Mouse (Mus musculus) liver, embryonic 15.5 days (tissue): Measurements from ENCODE around the gene Wdr93. TPM values are rescaled to one million over a fixed set of nuclear protein-coding genes. Genes with fewer than 3 reads are reported as not detected.
"Not testable (repeated sequence)": the region's sequence is repeated elsewhere in the genome, so short reads cannot be mapped to it uniquely, and the experiment has no call there.

Source experiments
- ATAC-seq: fragments of 200-750 bp; cut with Nextera tagmentation; 2 replicates; pipeline ENCODE4 v1.8.0; 2017; ENCODE audit warnings: moderate number of reproducible peaks, mild to moderate bottlenecking, moderate library complexity; ENCODE audit not compliant: insufficient read depth
- H3K27ac ChIP-seq: fragments of 300-500 bp; sonication (generic); replicated peaks from 2 replicates; pipeline ENCODE4 v1.5.1; 2015; ENCODE audit warnings: mild to moderate bottlenecking, inconsistent platforms
- H3K27me3 ChIP-seq: fragments of 300-500 bp; sonication (generic); 2 replicates; pipeline ENCODE4 v1.6.1; 2015; ENCODE audit warnings: mild to moderate bottlenecking, inconsistent platforms
- H3K36me3 ChIP-seq: fragments of 300-500 bp; sonication (generic); replicated peaks from 2 replicates; pipeline ENCODE4 v1.6.1; 2015; ENCODE audit warnings: moderate library complexity, mild to moderate bottlenecking, inconsistent platforms
- H3K4me1 ChIP-seq: fragments of 300-500 bp; sonication (generic); replicated peaks from 2 replicates; pipeline ENCODE4 v1.6.1; 2015; ENCODE audit warnings: inconsistent platforms
- H3K4me2 ChIP-seq: fragments of 300-500 bp; sonication (generic); 2 replicates; pipeline ENCODE4 v1.6.1; 2015; ENCODE audit warnings: moderate library complexity, mild to moderate bottlenecking, inconsistent platforms
- H3K4me3 ChIP-seq: fragments of 300-500 bp; sonication (generic); replicated peaks from 2 replicates; pipeline ENCODE4 v1.5.1; 2015; ENCODE audit warnings: mild to moderate bottlenecking, inconsistent platforms
- H3K9ac ChIP-seq: fragments of 300-500 bp; sonication (generic); 2 replicates; pipeline ENCODE4 v1.6.1; 2015; ENCODE audit warnings: moderate library complexity, mild to moderate bottlenecking, inconsistent platforms
- H3K9me3 ChIP-seq: fragments of 300-500 bp; sonication (generic); replicated peaks from 2 replicates; pipeline ENCODE4 v1.6.1; 2016; ENCODE audit warnings: inconsistent platforms
- WGBS: fragments of 180-500 bp; shearing (Covaris S2); methylation state at CpG from one replicate; pipeline ENCODE4 v1.1.7; 2015; ENCODE audit warnings: mixed read lengths; ENCODE audit not compliant: insufficient replicate concordance; 5-methylcytosine and 5-hydroxymethylcytosine counted together
- polyA plus RNA-seq: library from polyadenylated mRNA; unstranded; fragments of >200 nt; fragmentation: Nextera tagmentation; extraction: Ambion mirVana; gene quantifications from 2 replicates; pipeline ENCODE4 v1.2.1, GENCODE M21; 2015

Wdr93 gene
- polyA plus RNA-seq, 1 experiment from 2014 or later: 0.05 TPM

GRCm38 (mm10) chr7:79781826-79782515, 39.0 kb downstream of the Wdr93 start:
- Histone ChIP-seq H3K27me3 (no peaks in the 10 kb centered on the region), H3K4me2 (no peak overlapping the region), H3K27ac (0 out of 2 replicates have a peak overlapping the region, but pooled peaks have one; percentile 48), H3K4me1 (peaks cover 13% of the 10 kb centered on the region; the same call in 1 of the 2 replicates), H3K4me3 (no peak overlapping the region), H3K9me3 (no peaks in the 10 kb centered on the region), H3K36me3 (no peaks in the 10 kb centered on the region), H3K9ac (no peak overlapping the region)
- ATAC-seq: no peak
- WGBS: 71% methylated on average over 11 of the region's 11 CpGs

- H3K4me3 ChIP-seq: no peak overlapping the region
- no peak overlapping the region for H3K27ac ChIP-seq
- H3K9me3 ChIP-seq: no peaks in the 10 kb centered on the region
- no peaks in the 10 kb centered on the region for H3K27me3 ChIP-seq
- 65% methylated on average over 2 of the region's 2 CpGs for WGBS
- no peaks in the 10 kb centered on the region for H3K36me3 ChIP-seq
- ATAC-seq: no peak
- H3K4me2 ChIP-seq: no peak overlapping the region
- no peak overlapping the region for H3K9ac ChIP-seq
- H3K4me1 ChIP-seq: peaks cover 13% of the 10 kb centered on the region; the same call in 1 of the 2 replicates
Observed at GRCm38 (mm10) chr7:79782516-79782855, 39.5 kb downstream of the Wdr93 start.

GRCm38 (mm10) chr7:79786295-79786694, 43.3 kb downstream of the Wdr93 start:
- no peak overlapping the region for H3K4me2 ChIP-seq
- 21% methylated on average over 6 of the region's 6 CpGs for WGBS
- H3K27ac ChIP-seq: no peak overlapping the region
- H3K9me3 ChIP-seq: no peaks in the 10 kb centered on the region
- no peak overlapping the region for H3K9ac ChIP-seq
- H3K27me3 ChIP-seq: peaks cover 19% of the 10 kb centered on the region
- H3K4me1 ChIP-seq: peaks cover 10% of the 10 kb centered on the region; the same call in 1 of the 2 replicates
- no peaks in the 10 kb centered on the region for H3K36me3 ChIP-seq
- no peak for ATAC-seq
- H3K4me3 ChIP-seq: no peak overlapping the region

GRCm38 (mm10) chr7:79789812-79790211, 46.8 kb downstream of the Wdr93 start:
- peak; percentile 63 for ATAC-seq
- peaks cover 55% of the 10 kb centered on the region for H3K27me3 ChIP-seq

GRCm38 (mm10) chr7:79792635-79793421, 49.9 kb downstream of the Wdr93 start:
- Histone ChIP-seq H3K4me3 (peak overlapping the region; percentile 40), H3K9ac (no peak overlapping the region), H3K9me3 (no peaks in the 10 kb centered on the region), H3K36me3 (no peaks in the 10 kb centered on the region), H3K4me2 (peak overlapping the region; percentile 62), H3K4me1 (peaks cover 12% of the 10 kb centered on the region), H3K27me3 (peaks cover 69% of the 10 kb centered on the region), H3K27ac (no peak overlapping the region)
- ATAC-seq: peak; percentile 25; the same call in 1 of the 2 replicates
- 2% methylated on average over 80 of the region's 80 CpGs for WGBS

More at GRCm38 (mm10) chr7:79789812-79790211, 46.8 kb downstream of the Wdr93 start:
- peaks cover 12% of the 10 kb centered on the region for H3K4me1 ChIP-seq
- not testable (repeated sequence) for H3K9me3 ChIP-seq, H3K4me2 ChIP-seq, H3K4me3 ChIP-seq, H3K9ac ChIP-seq, H3K27ac ChIP-seq, H3K36me3 ChIP-seq
- 39% methylated on average over 2 of the region's 2 CpGs for WGBS

- no peak for ATAC-seq
- Histone ChIP-seq H3K36me3 (no peaks in the 10 kb centered on the region), H3K27ac (no peak within 1 kb of the TSS), H3K4me3 (peak within 1 kb of the TSS; percentile 40), H3K4me1 (peaks cover 12% of the 10 kb centered on the region), H3K27me3 (peaks cover 68% of the 10 kb centered on the region), H3K4me2 (peak within 1 kb of the TSS; percentile 62), H3K9me3 (no peaks in the 10 kb centered on the region), H3K9ac (no peak within 1 kb of the TSS)
- 42% methylated on average over 6 of the region's 6 CpGs for whole genome bisulfite sequencing
Observed at GRCm38 (mm10) chr7:79793688-79794087, 50.7 kb downstream of the Wdr93 start, which contains the start of gene Mesp1. Mesp1 (minus strand) TSS chr7:79793788.

GRCm38 (mm10) chr7:79798606-79799005, 55.6 kb downstream of the Wdr93 start:
- Histone ChIP-seq H3K4me1 (no peaks in the 10 kb centered on the region), H3K9ac (no peak overlapping the region), H3K27ac (no peak overlapping the region), H3K9me3 (no peaks in the 10 kb centered on the region), H3K27me3 (peaks cover 27% of the 10 kb centered on the region), H3K4me2 (no peak overlapping the region), H3K36me3 (no peaks in the 10 kb centered on the region), H3K4me3 (no peak overlapping the region)
- 16% methylated on average over 5 of the region's 5 CpGs for WGBS
- no peak for ATAC-seq

- no peak for ATAC-seq
Observed at GRCm38 (mm10) chr7:79799048-79799447, 56.1 kb downstream of the Wdr93 start.

GRCm38 (mm10) chr7:79799506-79799905, 56.5 kb downstream of the Wdr93 start:
- H3K9ac ChIP-seq: no peak overlapping the region
- H3K36me3 ChIP-seq: no peaks in the 10 kb centered on the region
- H3K27me3 ChIP-seq: peaks cover 18% of the 10 kb centered on the region
- 0 out of 2 replicates have a peak, but pooled peaks cover 3% of the 10 kb centered on the region for H3K4me1 ChIP-seq
- 39% methylated on average over 6 of the region's 6 CpGs for WGBS
- no peak overlapping the region for H3K4me2 ChIP-seq
- no peak overlapping the region for H3K4me3 ChIP-seq
- no peak for ATAC-seq
- no peak overlapping the region for H3K27ac ChIP-seq
- H3K9me3 ChIP-seq: no peaks in the 10 kb centered on the region

More at GRCm38 (mm10) chr7:79799048-79799447, 56.1 kb downstream of the Wdr93 start:
- Histone ChIP-seq H3K27me3 (peaks cover 22% of the 10 kb centered on the region), H3K4me1 (0 out of 2 replicates have a peak, but pooled peaks cover 3% of the 10 kb centered on the region), H3K36me3 (no peaks in the 10 kb centered on the region), H3K4me3 (no peak overlapping the region), H3K9ac (no peak overlapping the region), H3K9me3 (no peaks in the 10 kb centered on the region), H3K4me2 (no peak overlapping the region), H3K27ac (no peak overlapping the region)
- WGBS: 2% methylated on average over 8 of the region's 8 CpGs

- peaks cover 9% of the 10 kb centered on the region for H3K27me3 ChIP-seq
- no peak overlapping the region for H3K9ac ChIP-seq
- no peak overlapping the region for H3K4me3 ChIP-seq
- no peak for ATAC-seq
- 55% methylated on average over 4 of the region's 4 CpGs for WGBS
- 0 out of 2 replicates have a peak, but pooled peaks cover 3% of the 10 kb centered on the region for H3K4me1 ChIP-seq
- no peaks in the 10 kb centered on the region for H3K36me3 ChIP-seq
- H3K27ac ChIP-seq: no peak overlapping the region
- H3K9me3 ChIP-seq: no peaks in the 10 kb centered on the region
- H3K4me2 ChIP-seq: no peak overlapping the region
Observed at GRCm38 (mm10) chr7:79800336-79800735, 57.4 kb downstream of the Wdr93 start.

- H3K4me3 ChIP-seq: no peak overlapping the region
- H3K9me3 ChIP-seq: no peaks in the 10 kb centered on the region
- no peak overlapping the region for H3K4me2 ChIP-seq
- H3K9ac ChIP-seq: no peak overlapping the region
- H3K27ac ChIP-seq: no peak overlapping the region
- ATAC-seq: no peak
- no peaks in the 10 kb centered on the region for H3K36me3 ChIP-seq
- WGBS: 70% methylated on average over 11 of the region's 11 CpGs
- no peaks in the 10 kb centered on the region for H3K27me3 ChIP-seq
- H3K4me1 ChIP-seq: 0 out of 2 replicates have a peak, but pooled peaks cover 3% of the 10 kb centered on the region
Observed at GRCm38 (mm10) chr7:79801391-79801790, 58.4 kb downstream of the Wdr93 start.
